Comparison of ENCODE assay signal across 8 mouse cellular contexts in genomic region chr4:114406355-114407101, GRCm38 (mm10). TPM values are rescaled to one million over a fixed set of nuclear protein-coding genes. Genes with fewer than 3 reads are reported as not detected.
DNase-seq lines count a peak whose midpoint lies in the region.

Gene Trabd2b (plus strand): TSS chr4:114406724.

- intact Hi-C loops in gastrocnemius, postnatal 14 days (cut with DNase I; ENCODE audit: low total_unique reads), result loop anchor here (5.0 to 10.0 kb wide), 2 partner anchors 59 to 238 kb away; no protein-coding TSS in a partner anchor

- peak; percentile 32 for DNase-seq in gastrocnemius, postnatal 4 days (ENCODE audit: low spot score in 2 of 2)
- no peak for DNase-seq in gastrocnemius, postnatal 14 days
- peak; percentile 10 to 26 for DNase-seq in adrenal gland, adult 18-20 months (ENCODE audit: low spot score in 2 of 2)
- DNase-seq in gonadal fat pad, adult 2 months (ENCODE audit: low read depth), result no peak
- peak; percentile 44 for DNase-seq in kidney, adult 11 months
- peak; percentile 36 to 46 for DNase-seq in lung, postnatal 4 days
- no peak for DNase-seq in layer of hippocampus, postnatal 14 days (ENCODE audit: low spot score in 2 of 2)
- no peak for DNase-seq in natural killer cell, adult 2 months (ENCODE audit: low spot score in 2 of 2)

RNA-seq across cellular contexts. Expression of gene Trabd2b, which starts in this region (rescaled TPM):
- 1 to 10 TPM; 3.1 to 3.8 TPM for total RNA-seq in gastrocnemius, postnatal 4 days (2021)
- 1 to 10 TPM; 1.6 to 2.2 TPM for total RNA-seq in gastrocnemius, postnatal 14 days (2021)
- total RNA-seq in adrenal gland, adult 18-20 months (2021), result 1 to 10 TPM; 1.4 to 4.7 TPM
- polyA plus RNA-seq in gonadal fat pad, adult 2 months (2012; rRNA removed), result 9.5 and 12.9 TPM in 2 replicates
- total RNA-seq in layer of hippocampus, postnatal 14 days (2021), result 1 to 10 TPM; 1.1 TPM

Comparison
In these comparisons a context has a peak if more than half of its experiments do, and no peak if none do; other contexts are left out.
1. DNase-seq: peak in gastrocnemius, postnatal 4 days (2 of 2), adrenal gland, adult 18-20 months (2 of 2), kidney, adult 11 months (single experiment) and lung, postnatal 4 days (2 of 2); none in gastrocnemius, postnatal 14 days (single experiment), gonadal fat pad, adult 2 months (single experiment), layer of hippocampus, postnatal 14 days (0 of 2) and natural killer cell, adult 2 months (0 of 2).